Mouse (Mus musculus) stomach, postnatal 0 days (tissue): ENCODE data around the gene Sephs1. TPM values are rescaled to one million over a fixed set of nuclear protein-coding genes. Genes with fewer than 3 reads are reported as not detected.

Source experiments
- ATAC-seq: fragments of 200-750 bp; cut with Nextera tagmentation; 2 replicates; pipeline ENCODE4 v1.8.0; 2017; ENCODE audit not compliant: low FRiP score, low TSS enrichment
- DNase-seq: peaks from one replicate; pipeline ENCODE4 v3.0.0-alpha.2; 2016; ENCODE audit warnings: low spot score
- H3K27ac ChIP-seq: fragments of 300-500 bp; sonication (generic); replicated peaks from 2 replicates; pipeline ENCODE4 v1.5.1; 2014; ENCODE audit warnings: mild to moderate bottlenecking, control low read depth
- H3K27me3 ChIP-seq: fragments of 300-500 bp; sonication (generic); 2 replicates; pipeline ENCODE4 v1.6.1; 2014; ENCODE audit warnings: low read length; ENCODE audit not compliant: control insufficient read depth, insufficient read depth
- H3K36me3 ChIP-seq: fragments of 300-500 bp; sonication (generic); 2 replicates; pipeline ENCODE4 v1.6.1; 2014; ENCODE audit warnings: low read length, mixed read lengths; ENCODE audit not compliant: control insufficient read depth, insufficient read depth
- H3K4me1 ChIP-seq: fragments of 300-500 bp; sonication (generic); replicated peaks from 2 replicates; pipeline ENCODE4 v1.6.1; 2014; ENCODE audit warnings: antibody characterized with exemption; ENCODE audit not compliant: control insufficient read depth, insufficient read depth
- H3K4me2 ChIP-seq: fragments of 300-500 bp; sonication (generic); replicated peaks from 2 replicates; pipeline ENCODE4 v1.6.1; 2014; ENCODE audit warnings: low read depth, mild to moderate bottlenecking, control low read depth, moderate library complexity
- H3K4me3 ChIP-seq: fragments of 300-500 bp; sonication (generic); 2 replicates; pipeline ENCODE4 v1.5.1; 2014; ENCODE audit warnings: low read depth, low read length, control low read depth
- H3K9ac ChIP-seq: fragments of 300-500 bp; sonication (generic); 2 replicates; pipeline ENCODE4 v1.6.1; 2014; ENCODE audit warnings: mild to moderate bottlenecking, low read length, control low read depth, mixed read lengths
- H3K9me3 ChIP-seq: fragments of 300-500 bp; sonication (generic); 2 replicates; pipeline ENCODE4 v1.6.1; 2016; ENCODE audit warnings: low read length; ENCODE audit not compliant: control insufficient read depth
- CTCF ChIP-seq: IDR thresholded peaks from 2 replicates; pipeline ENCODE4 v1.5.1; 2016; ENCODE audit warnings: antibody characterized with exemption, low read depth, mild to moderate bottlenecking, moderate library complexity
- EP300 ChIP-seq: optimal IDR thresholded peaks from 2 replicates; pipeline ENCODE3; 2016; ENCODE audit warnings: antibody characterized with exemption
- WGBS: fragments of 180-500 bp; shearing (Covaris S2); extraction: QIAGEN DNeasy Blood & Tissue Kit; methylation state at CpG from one replicate; pipeline ENCODE4 v1.1.7; 2014; 5-methylcytosine and 5-hydroxymethylcytosine counted together
- polyA plus RNA-seq: library from polyadenylated mRNA; unstranded; fragments of >200 nt; fragmentation: Nextera tagmentation; extraction: Ambion mirVana; gene quantifications from 2 replicates; pipeline ENCODE4 v1.2.1, GENCODE M21; 2015

Gene Sephs1
- polyA plus RNA-seq, 1 experiment from 2014 or later = 25.7 TPM

- no peak for ATAC-seq
Observed at GRCm38 (mm10) chr2:4896970-4897369, 15.6 kb downstream of the Sephs1 start.

DNA sequence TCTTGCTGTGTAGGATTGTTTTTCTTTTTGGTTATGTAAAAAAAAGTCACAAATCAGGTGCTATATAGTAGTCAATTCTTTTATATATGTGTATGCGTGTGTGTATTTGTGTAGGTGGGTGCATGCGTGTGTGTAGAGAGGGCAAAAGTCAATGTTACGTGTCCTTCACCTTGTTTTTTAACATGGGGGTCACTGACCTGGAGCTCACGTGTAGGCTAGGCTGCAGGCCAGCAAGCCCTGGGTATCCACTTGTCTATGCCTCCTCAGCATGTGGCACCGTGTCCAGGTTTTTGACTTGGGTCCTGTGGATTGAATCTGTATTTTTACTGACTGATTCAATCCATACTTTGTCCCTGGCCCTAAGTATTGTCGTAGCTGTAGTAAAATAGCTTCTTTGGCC lies 19.3 kb downstream of the Sephs1 start:
- no peak overlapping the region for H3K9ac ChIP-seq

More at GRCm38 (mm10) chr2:4896970-4897369, 15.6 kb downstream of the Sephs1 start:
- no peaks in the 10 kb centered on the region for H3K4me1 ChIP-seq
- H3K4me3 ChIP-seq = no peak overlapping the region
- peaks cover 21% of the 10 kb centered on the region for H3K36me3 ChIP-seq
- DNase-seq = no peak
- no peak overlapping the region for H3K4me2 ChIP-seq
- H3K9me3 ChIP-seq = no peaks in the 10 kb centered on the region
- H3K9ac ChIP-seq = no peak overlapping the region
- no peak overlapping the region for H3K27ac ChIP-seq
- 96% methylated on average over 4 of the region's 4 CpGs for WGBS
- no peaks in the 10 kb centered on the region for H3K27me3 ChIP-seq
- peak; percentile 36 for TF ChIP-seq CTCF
- TF ChIP-seq EP300 = no peak

GRCm38 (mm10) chr2:4902346-4902745 lies 21.0 kb downstream of the Sephs1 start:
- peaks cover 35% of the 10 kb centered on the region for H3K36me3 ChIP-seq
- no peak for DNase-seq
- no peak overlapping the region for H3K4me3 ChIP-seq
- H3K9me3 ChIP-seq = no peaks in the 10 kb centered on the region
- H3K4me1 ChIP-seq = no peaks in the 10 kb centered on the region
- H3K9ac ChIP-seq = no peak overlapping the region
- ATAC-seq = no peak
- no peak overlapping the region for H3K27ac ChIP-seq
- no peaks in the 10 kb centered on the region for H3K27me3 ChIP-seq
- 88% methylated on average over 5 of the region's 5 CpGs for WGBS
- TF ChIP-seq CTCF (no peak), EP300 (no peak)
- no peak overlapping the region for H3K4me2 ChIP-seq

More for the DNA sequence above, 19.3 kb downstream of the Sephs1 start:
- TF ChIP-seq EP300 (no peak), CTCF (no peak)
- Histone ChIP-seq H3K27ac (no peak overlapping the region), H3K4me2 (no peak overlapping the region), H3K4me1 (no peaks in the 10 kb centered on the region), H3K4me3 (no peak overlapping the region), H3K36me3 (peaks cover 26% of the 10 kb centered on the region), H3K9me3 (no peaks in the 10 kb centered on the region), H3K27me3 (no peaks in the 10 kb centered on the region)
- DNase-seq (no peak), ATAC-seq (no peak)
- WGBS = 87% methylated on average over 6 of the region's 6 CpGs

GRCm38 (mm10) chr2:4907120-4907519 lies 25.8 kb downstream of the Sephs1 start:
- DNase-seq (no peak), ATAC-seq (no peak)
- Histone ChIP-seq H3K27me3 (no peaks in the 10 kb centered on the region), H3K4me2 (no peak overlapping the region), H3K9ac (no peak overlapping the region), H3K27ac (no peak overlapping the region), H3K36me3 (peaks cover 17% of the 10 kb centered on the region), H3K4me3 (no peak overlapping the region), H3K4me1 (no peaks in the 10 kb centered on the region), H3K9me3 (0 out of 2 replicates have a peak, but pooled peaks cover 2% of the 10 kb centered on the region)
- WGBS = 84% methylated on average over 6 of the region's 6 CpGs
- TF ChIP-seq CTCF = no peak
- no peak for TF ChIP-seq EP300

GRCm38 (mm10) chr2:4907916-4908315 lies 26.6 kb downstream of the Sephs1 start:
- no peak for ATAC-seq
- Histone ChIP-seq H3K4me1 (no peaks in the 10 kb centered on the region), H3K4me3 (no peak overlapping the region), H3K27me3 (no peaks in the 10 kb centered on the region), H3K9ac (no peak overlapping the region), H3K27ac (no peak overlapping the region), H3K36me3 (peaks cover 14% of the 10 kb centered on the region), H3K4me2 (no peak overlapping the region), H3K9me3 (0 out of 2 replicates have a peak, but pooled peaks cover 4% of the 10 kb centered on the region)
- DNase-seq = no peak
- 70% methylated on average over 7 of the region's 7 CpGs for WGBS
- TF ChIP-seq EP300 = no peak
- no peak for TF ChIP-seq CTCF

DNA sequence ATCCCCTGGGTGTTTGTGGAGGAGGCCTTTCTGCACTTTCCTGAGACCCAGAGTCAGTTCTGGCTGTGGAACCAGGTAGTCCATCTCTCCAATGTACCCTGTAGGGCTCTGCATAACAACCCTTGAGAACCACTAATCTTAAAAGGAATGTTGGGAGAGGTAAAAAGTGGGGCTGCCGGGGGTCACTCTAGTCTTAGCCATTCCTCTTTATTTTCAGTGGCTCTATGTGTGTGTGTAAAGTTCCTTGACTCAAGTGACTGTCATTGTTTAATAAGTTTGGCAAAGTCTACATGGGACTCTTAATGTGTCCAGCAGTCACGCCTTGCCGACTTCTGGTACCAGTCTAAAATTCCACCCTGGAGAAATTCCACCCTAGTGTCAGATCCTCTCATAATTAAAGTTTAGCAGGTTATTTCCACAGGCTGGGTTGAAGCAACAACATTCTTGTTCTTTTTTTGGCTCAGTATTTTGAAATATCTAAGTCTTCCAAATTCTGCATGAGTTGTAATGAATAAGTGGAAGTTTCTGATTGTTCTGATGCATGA lies 27.5 kb downstream of the Sephs1 start:
- no peaks in the 10 kb centered on the region for H3K4me1 ChIP-seq
- H3K9me3 ChIP-seq = 0 out of 2 replicates have a peak, but pooled peaks cover 4% of the 10 kb centered on the region
- WGBS = 87% methylated on average over 3 of the region's 3 CpGs
- DNase-seq = no peak
- TF ChIP-seq CTCF (no peak), EP300 (no peak)
- H3K36me3 ChIP-seq = peaks cover 14% of the 10 kb centered on the region
- H3K27ac ChIP-seq = no peak overlapping the region
- H3K9ac ChIP-seq = no peak overlapping the region
- H3K27me3 ChIP-seq = no peaks in the 10 kb centered on the region
- no peak overlapping the region for H3K4me3 ChIP-seq
- H3K4me2 ChIP-seq = no peak overlapping the region
- no peak for ATAC-seq
